Mouse (Mus musculus): ENCODE results near the gene Txlna.

Gene Txlna

DNA sequence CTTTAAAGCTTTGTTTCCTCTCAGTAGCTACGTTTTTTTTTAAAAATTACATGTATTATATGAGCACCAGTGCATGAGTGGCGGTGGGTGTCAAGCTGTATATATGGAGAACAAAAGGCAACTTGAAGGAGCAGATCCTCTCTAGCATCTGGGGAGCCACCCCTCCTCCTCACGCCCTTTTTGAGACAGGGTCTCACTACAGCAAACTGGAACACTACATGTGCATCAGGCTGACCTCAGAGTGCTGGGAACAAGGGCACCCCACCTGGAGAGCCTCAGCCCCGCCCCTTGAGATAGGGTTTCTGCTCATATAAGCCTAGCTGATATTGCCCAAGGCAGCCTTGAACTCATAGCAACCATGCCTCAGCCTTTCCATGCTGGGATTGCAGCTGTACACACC lies 15.4 kb downstream of the Txlna start:
- DNase-seq (ENCODE audit: low read depth in 2 of 2, low spot score in 2 of 2) = no peak

DNA sequence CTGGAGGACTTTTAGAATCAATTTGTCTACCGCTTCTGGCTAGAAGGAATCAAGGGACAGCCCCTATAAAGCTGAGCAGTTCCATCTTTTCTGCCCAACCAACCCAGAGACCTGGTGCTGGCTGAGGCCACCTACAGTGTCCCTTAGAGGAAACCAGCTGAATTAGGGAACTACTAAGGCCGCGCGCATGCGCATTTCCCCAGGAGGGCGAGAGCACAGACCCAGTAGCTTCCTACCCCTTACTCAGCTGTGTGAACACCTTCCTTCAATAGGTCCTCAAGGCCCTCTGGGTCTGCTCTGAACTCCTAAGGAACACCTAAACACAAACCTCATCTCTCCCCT lies 15.9 kb downstream of the Txlna start:
- peak; percentile 26 to 27 for DNase-seq (ENCODE audit: low read depth in 2 of 2, low spot score in 2 of 2)

GRCm38 (mm10) chr4:129624281-129625028 lies 16.4 kb downstream of the Txlna start:
- peak; percentile 81 to 84 for DNase-seq (ENCODE audit: low read depth in 2 of 2, low spot score in 2 of 2)

DNA sequence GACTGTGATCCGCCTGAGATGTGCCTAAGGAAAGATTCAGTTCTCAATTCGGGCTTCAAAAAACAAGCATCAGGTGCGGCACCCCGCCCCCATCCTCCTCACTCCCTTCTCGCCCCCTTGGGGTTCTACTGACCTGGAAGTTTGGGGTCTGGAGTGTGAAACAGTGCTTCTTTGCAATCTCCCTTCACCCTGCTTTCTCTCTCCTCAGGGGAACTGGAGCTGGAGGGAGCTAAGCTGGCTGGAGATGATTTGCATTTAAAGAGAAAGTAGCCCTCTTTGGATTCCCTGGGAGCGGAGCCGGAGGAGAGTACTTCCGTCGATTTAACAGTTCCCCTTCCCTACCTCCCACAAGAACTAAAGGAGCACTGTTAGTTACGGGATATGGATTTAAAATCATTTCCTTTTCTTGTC lies 17.2 kb downstream of the Txlna start, which contains the start of gene Ccdc28b:
Gene Ccdc28b (minus strand): TSS at position 267 of the 411 bp plus-strand sequence.
- DNase-seq (ENCODE audit: low read depth in 2 of 2, low spot score in 2 of 2) = no peak

DNA sequence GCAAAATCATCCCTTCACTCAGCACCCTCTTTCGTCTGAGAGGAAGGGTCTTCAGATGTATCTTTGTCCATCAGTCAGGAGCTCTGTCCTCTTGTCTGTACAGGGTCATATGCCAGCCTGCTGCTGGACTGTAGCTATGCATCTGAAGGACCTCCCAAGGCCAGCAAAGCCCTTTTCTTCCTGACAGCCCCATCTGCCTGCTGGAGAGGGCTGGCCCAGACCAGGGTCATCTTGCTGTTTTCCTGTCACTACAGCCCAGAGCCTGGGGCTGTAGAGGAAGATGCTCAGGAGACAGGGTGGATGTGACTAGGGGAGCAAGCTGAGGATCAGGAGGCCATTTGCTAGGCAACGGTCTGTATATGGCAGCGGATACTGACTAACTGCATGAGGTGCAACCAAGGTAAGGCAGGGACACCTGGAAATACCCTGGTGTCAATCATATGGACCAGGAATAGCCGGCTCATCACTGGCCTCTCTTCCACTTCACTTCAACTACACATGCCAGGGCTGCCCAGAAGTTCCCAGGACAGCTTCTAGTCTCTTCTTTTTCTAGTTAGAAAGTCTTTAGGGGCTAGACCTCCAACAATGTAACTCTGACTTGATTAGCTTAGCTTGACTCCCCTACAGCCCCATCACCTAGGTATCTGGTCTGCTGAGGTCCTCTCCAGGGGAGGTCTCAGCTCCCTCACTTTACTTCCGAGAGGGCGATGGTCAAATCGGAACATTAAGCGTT lies 17.9 kb downstream of the Txlna start:
- DNase-seq (ENCODE audit: low read depth in 2 of 2, low spot score in 2 of 2) = no peak

DNA sequence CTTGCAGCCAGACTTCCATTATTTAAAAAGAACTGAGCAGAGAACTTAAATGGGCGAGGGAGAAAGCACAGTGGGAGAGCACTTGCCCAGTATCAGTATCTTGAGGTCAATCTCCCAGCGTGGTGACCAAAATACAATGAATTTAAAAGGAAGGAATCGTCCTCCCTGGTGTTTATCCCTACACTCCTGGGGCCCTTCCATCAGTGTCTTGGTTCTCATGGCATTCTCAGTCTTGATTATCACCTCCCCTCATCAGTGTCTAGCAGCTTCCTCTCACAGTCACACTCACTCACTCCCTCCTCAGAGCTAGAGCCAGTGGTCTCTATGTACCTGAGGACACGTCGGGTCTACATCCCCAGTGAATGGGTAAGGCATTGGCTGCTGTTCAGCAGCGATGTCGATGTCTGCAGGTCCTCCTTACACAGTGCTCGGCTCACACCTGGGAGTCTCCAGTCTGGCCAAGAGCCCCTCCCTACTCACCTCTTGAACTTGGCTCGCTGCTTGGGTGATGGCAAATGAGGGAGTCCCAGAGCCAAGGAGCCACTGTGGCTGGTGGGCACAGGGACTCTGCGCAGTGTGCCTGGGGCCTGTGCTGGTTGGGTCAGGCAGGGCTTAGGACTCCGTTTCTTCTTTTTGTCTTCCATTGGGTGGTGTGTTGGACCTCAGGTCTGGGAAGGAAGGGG lies 18.6 kb downstream of the Txlna start:
- no peak for DNase-seq (ENCODE audit: low read depth in 2 of 2, low spot score in 2 of 2)

GRCm38 (mm10) chr4:129621283-129621841 lies 19.5 kb downstream of the Txlna start:
- no peak for DNase-seq (ENCODE audit: low read depth in 2 of 2, low spot score in 2 of 2)

DNA sequence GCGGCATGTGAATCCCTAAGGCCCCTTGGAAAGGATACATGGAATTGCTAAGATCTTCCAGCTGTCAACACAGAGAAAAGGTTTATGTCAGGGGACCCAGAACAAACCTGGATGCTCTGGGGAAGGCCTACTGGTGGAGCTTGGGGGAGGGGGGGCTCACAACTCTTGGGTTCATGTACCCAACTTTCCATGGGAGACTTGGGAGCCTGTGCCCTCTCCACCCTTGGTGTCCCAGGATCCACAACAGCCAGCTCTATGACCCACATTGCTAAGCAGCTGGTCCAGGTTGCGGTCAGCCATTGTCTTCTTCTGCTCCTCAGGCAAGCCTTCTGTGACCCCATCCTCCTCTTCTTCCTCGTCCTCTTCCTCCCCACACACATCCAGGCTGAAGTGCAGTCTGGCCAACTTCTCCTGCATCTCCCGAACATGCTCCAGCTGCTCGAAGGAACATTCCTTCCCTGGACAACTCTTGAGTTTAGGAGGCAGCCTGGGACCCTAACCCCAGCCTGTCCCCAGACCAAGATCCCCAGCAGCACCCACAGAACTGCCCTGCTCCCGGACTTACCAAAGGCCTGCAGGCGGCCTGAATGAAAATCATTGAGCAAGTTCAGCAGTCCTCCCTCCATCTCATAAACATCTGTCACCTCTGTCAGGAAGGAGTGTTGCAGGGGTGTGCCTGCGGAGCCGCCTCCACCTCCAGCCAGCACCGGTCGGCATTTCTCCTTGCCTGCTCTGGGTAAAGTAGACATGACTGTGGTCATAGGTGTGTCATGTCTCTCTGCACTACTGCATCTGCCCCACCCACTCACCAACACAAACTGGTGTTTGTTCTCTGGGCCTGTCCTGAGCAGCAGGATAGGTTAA lies 20.2 kb downstream of the Txlna start:
- no peak for DNase-seq (ENCODE audit: low read depth in 2 of 2, low spot score in 2 of 2)

- peak; percentile 87 to 92 for DNase-seq (ENCODE audit: low read depth in 2 of 2, low spot score in 2 of 2)
Observed at GRCm38 (mm10) chr4:129618786-129619691, 21.8 kb downstream of the Txlna start, which contains the start of gene Iqcc. Gene Iqcc, minus strand, starts transcription at chr4:129619099.

- no peak for DNase-seq (ENCODE audit: low read depth in 2 of 2, low spot score in 2 of 2)
Observed at GRCm38 (mm10) chr4:129618031-129618430, 22.8 kb downstream of the Txlna start.

DNA sequence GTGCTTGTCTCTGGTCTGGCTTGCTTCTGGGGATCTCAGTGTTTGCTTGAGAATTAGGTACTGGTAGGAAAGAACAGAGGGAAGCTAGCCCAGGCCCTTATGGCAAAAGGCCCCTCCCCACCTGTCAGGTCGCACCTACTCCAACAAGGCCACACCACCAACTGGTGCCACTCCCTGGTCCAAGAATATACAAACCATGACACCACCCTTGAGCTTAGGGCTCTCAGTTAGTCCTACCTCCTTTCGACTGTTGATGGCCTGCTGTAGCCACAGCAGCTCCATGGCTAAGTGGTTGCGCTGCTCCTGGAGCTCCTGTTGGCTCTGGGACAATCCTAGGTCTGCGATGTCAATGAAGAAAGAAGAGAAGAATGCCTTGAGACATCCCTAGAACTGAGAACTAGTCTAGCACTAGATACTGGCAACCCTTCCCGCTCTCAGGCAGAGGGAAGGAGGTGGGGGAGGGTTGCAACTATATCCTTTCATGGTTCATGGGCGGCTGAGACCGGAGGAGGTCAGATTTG lies 23.7 kb downstream of the Txlna start:
- DNase-seq (ENCODE audit: low read depth in 2 of 2, low spot score in 2 of 2) = no peak

GRCm38 (mm10) chr4:129616631-129617030 lies 24.2 kb downstream of the Txlna start:
- DNase-seq (ENCODE audit: low read depth in 2 of 2, low spot score in 2 of 2) = no peak

DNA sequence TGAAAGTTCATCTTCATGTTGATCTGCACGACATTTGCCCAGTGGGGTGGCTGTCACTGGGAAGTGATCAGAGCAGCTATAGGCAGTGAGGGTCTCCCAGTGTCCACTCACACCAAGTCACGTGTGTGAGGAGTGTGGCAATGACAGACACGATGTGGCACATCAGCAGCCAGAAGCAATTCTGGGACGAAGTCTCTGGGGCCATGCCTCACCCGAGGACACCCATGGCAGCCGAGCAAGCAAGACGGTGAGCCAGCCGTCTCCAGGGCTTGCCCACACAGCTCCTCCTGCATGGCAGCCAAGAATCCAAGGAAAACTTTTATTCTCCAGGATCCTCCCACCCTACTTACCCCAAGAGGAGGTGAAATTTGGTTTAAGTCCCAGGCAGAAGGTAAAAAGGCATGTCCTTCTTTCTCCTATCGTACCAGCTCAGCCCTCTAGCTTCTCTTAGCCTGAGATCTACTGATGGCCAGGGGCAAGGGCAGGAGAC lies 25.0 kb downstream of the Txlna start:
- DNase-seq (ENCODE audit: low read depth in 2 of 2, low spot score in 2 of 2) = no peak

GRCm38 (mm10) chr4:129614093-129614492 lies 26.8 kb downstream of the Txlna start, which contains the start of gene Dcdc2b:
Gene Dcdc2b, minus strand, starts transcription at chr4:129614257.
- no peak for DNase-seq (ENCODE audit: low read depth in 2 of 2, low spot score in 2 of 2)

DNA sequence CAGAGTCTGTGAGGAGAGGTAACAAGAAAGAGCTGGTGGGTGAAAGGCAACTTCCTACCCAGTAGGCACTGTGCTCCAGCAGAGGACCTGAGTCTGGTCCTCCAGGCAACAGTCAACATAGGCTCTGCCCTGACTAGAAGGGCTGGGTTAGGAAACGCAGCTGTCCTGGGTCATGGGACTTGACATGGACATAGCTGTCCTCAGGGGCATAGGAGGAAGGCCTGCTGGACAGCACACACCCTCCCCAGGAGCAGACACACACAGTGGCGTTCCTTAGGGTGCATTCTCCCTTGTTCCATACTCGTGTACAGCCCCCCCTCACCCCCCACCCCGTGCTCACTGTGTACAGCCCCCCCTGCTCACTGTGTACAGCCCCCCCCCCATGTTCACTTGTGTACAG lies 30.4 kb downstream of the Txlna start:
- no peak for DNase-seq (ENCODE audit: low read depth in 2 of 2, low spot score in 2 of 2)

- DNase-seq (ENCODE audit: low read depth in 2 of 2, low spot score in 2 of 2) = peak; percentile 13 to 20
Observed at GRCm38 (mm10) chr4:129610026-129610425, 30.8 kb downstream of the Txlna start.

DNA sequence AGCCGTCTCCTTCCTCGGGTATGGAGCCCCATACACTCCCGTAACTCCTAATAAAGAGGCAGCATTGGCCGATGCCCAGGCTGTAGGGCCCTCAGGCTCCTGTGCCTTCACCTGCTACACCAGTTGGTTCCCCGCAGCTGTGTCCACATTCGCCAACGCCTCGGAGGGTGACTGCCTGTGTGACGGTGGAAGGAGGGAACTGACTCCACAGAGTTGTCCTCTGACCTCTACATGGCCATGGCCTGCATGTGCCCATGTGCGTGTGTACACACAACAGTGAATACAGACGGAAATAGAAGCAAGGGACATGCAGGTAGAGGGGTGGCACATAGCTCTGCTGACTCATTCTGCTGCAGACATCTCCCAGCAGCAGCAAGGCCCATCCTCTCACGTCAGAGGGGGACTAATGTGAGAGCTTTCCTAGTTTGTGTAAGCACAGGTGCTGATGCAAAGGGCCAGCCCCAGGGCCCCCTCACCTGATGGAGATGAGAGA lies 31.7 kb downstream of the Txlna start:
- no peak for DNase-seq (ENCODE audit: low read depth in 2 of 2, low spot score in 2 of 2)

DNA sequence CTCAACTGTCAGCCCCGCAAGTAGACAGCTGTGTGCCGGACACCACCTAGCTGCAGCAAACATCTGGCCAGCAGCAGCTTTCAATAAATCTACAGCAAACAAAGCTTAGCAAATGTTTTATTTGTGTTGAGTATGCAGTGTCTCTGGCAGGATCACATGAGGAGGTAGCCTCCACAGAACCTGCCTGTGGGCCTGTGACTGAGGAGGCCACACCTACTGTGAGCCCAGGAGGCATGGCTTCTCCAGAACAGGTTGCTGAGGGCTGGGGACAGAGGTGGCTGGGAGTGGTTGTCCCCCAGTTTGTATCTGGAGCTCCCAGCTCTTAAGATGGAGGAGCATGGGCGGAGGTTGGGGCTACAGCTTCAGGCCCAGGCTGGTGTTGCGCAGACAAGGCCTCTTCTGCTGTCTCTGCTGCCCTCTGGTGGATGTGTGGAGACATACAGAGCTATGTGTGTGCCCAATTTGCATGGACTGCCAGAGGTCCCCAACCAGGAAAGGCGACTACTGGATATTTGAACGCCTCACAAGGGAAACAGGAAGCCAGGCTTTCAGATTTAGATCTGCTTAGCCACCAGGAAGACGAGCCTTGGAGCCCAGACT lies 32.3 kb downstream of the Txlna start:
- DNase-seq (ENCODE audit: low read depth in 2 of 2, low spot score in 2 of 2) = peak; percentile 78 to 84

Measured in CD8-positive naive resting alpha-beta T cell, adult 2 months (primary cell).